Mouse (Mus musculus): ENCODE data around the gene Krtap2-4.

DNA sequence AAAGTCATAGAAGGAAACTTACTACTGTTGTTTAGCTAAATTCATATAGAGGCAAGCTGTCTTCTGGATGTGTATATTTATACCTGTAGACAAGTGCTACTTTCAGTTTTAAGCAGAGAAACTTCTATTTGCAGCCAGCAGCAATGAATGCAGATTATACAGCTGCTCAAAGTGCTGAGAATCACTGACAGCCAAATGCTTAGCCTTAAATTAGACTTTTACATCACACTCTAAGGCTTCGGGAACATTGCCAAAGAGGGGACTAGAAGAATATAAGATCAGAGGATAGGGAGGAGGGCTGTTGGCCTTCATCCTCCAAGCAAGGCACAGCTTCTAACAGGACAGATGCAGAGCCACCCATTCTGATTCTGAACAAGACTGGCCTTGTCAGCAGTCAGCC lies 22.4 kb upstream of the Krtap2-4 start:
- TF ChIP-seq POLR2A (IDR thresholded peaks at IDR 0.05; ENCODE audit: borderline replicate concordance, control insufficient read depth, low read depth, low read length): no peak
- TF ChIP-seq CTCF (IDR thresholded peaks at IDR 0.05; ENCODE audit: control insufficient read depth, insufficient read depth, low read length): no peak
